In genomic region chr11:68863631-68864091, GRCm38 (mm10) we compare ENCODE assay signal across 14 mouse cellular contexts. TPM values are rescaled to one million over a fixed set of nuclear protein-coding genes. Genes with fewer than 3 reads are reported as not detected.
DNase-seq lines count a peak whose midpoint lies in the region; ATAC-seq and TF ChIP-seq lines count a peak whose summit lies in the region.
"Had no signal": no experiment of that assay in that cellular context is flagged by ENCODE, and none has a peak within 500 bp of the region (broad histone marks: within the 10 kb centered on the region; RNA-seq: fewer than 3 reads in every experiment).

No protein-coding gene starts in this region.

- H3K9me3 ChIP-seq in kidney, embryonic 16.5 days (ENCODE audit: low read length) = no peaks in the 10 kb centered on the region
- H3K9me3 ChIP-seq: hindbrain, embryonic 15.5 days; limb, embryonic 12.5 days; midbrain, embryonic 13.5 days had no signal

- WGBS in kidney, embryonic 16.5 days = 59% methylated on average over 4 of the region's 4 CpGs
- WGBS in cerebellum, adult 2 months = 82% methylated on average over 4 of the region's 4 CpGs

- TF ChIP-seq CTCF in cerebellum, adult 2 months (IDR thresholded peaks at IDR 0.05; ENCODE audit: borderline replicate concordance, insufficient read depth, low read depth, low read length) = no peak

- H3K4me2 ChIP-seq in kidney, embryonic 16.5 days (replicated peaks; ENCODE audit: low read depth, low read length) = no peak overlapping the region
- H3K4me2 ChIP-seq: hindbrain, embryonic 15.5 days; limb, embryonic 12.5 days; midbrain, embryonic 13.5 days had no signal

- no peak overlapping the region for H3K9ac ChIP-seq in kidney, embryonic 16.5 days (replicated peaks; ENCODE audit: low read length)
- H3K9ac ChIP-seq: hindbrain, embryonic 15.5 days; limb, embryonic 12.5 days; midbrain, embryonic 13.5 days had no signal

- no peak for TF ChIP-seq POLR2A in cerebellum, adult 2 months (IDR thresholded peaks at IDR 0.05; ENCODE audit: borderline replicate concordance, insufficient read depth, low read length)

- H3K27me3 ChIP-seq in kidney, embryonic 16.5 days (ENCODE audit: insufficient read depth, low read length) = no peaks in the 10 kb centered on the region
- H3K27me3 ChIP-seq in cerebellum, adult 2 months (ENCODE audit: control insufficient read depth, insufficient read depth, low read length) = no peaks in the 10 kb centered on the region
- H3K27me3 ChIP-seq: hindbrain, embryonic 15.5 days; Patski had no signal

- H3K36me3 ChIP-seq in kidney, embryonic 16.5 days (ENCODE audit: insufficient read depth, low read length) = no peaks in the 10 kb centered on the region
- H3K36me3 ChIP-seq: hindbrain, embryonic 15.5 days; limb, embryonic 12.5 days; midbrain, embryonic 13.5 days had no signal

- no peak for ATAC-seq in kidney, embryonic 16.5 days (ENCODE audit: low FRiP score, low TSS enrichment)
- ATAC-seq in granulocyte monocyte progenitor cell, adult 5-6 weeks (replicated peaks; ENCODE audit: poor library complexity, severe bottlenecking) = peak; percentile 87
- ATAC-seq: midbrain, embryonic 13.5 days; Patski had no signal

- peak overlapping the region; percentile 53 for H3K27ac ChIP-seq in kidney, embryonic 16.5 days (ENCODE audit: low read length)
- H3K27ac ChIP-seq in cerebellum, adult 2 months (ENCODE audit: insufficient read depth, low read length) = no peak overlapping the region
- H3K27ac ChIP-seq: hindbrain, embryonic 15.5 days; limb, embryonic 12.5 days; midbrain, embryonic 13.5 days had no signal

- no peak for DNase-seq in kidney, adult 8-10 months
- peak; percentile 43 for DNase-seq in Muller cell, postnatal 12 days (ENCODE audit: inconsistent ontology term)
- DNase-seq in monocyte, adult 2 months (ENCODE audit: low read depth in 1 of 2, low spot score in 2 of 2) = peak; percentile 60 to 75
- no peak for DNase-seq in cerebellum, adult 2 months
- DNase-seq in layer of hippocampus, postnatal 14 days (ENCODE audit: low spot score in 2 of 2) = no peak
- DNase-seq: thymus, postnatal 14 days had no signal

- no peak overlapping the region for H3K4me3 ChIP-seq in kidney, embryonic 16.5 days (ENCODE audit: low read length)
- no peak overlapping the region for H3K4me3 ChIP-seq in cerebellum, adult 2 months (replicated peaks; ENCODE audit: insufficient read depth, low read depth, low read length)
- H3K4me3 ChIP-seq: hindbrain, embryonic 15.5 days; limb, embryonic 12.5 days; midbrain, embryonic 13.5 days had no signal

- peaks cover 11% of the 10 kb centered on the region for H3K4me1 ChIP-seq in kidney, embryonic 16.5 days (ENCODE audit: insufficient read depth, low read length)
- H3K4me1 ChIP-seq in cerebellum, adult 2 months (ENCODE audit: control insufficient read depth, insufficient read depth, low read length) = no peaks in the 10 kb centered on the region
- H3K4me1 ChIP-seq: hindbrain, embryonic 15.5 days; limb, embryonic 12.5 days; midbrain, embryonic 13.5 days had no signal

RNA-seq across cellular contexts. Expression of gene Ndel1, which starts 8.0 kb away (rescaled TPM):
- polyA plus RNA-seq in kidney, embryonic 16.5 days (2015; fragmentation: Nextera tagmentation; extraction: Ambion mirVana) = 90.9 and 96.3 TPM in 2 replicates
- total RNA-seq in granulocyte monocyte progenitor cell, adult 5-6 weeks (2014; fragmentation: Nextera tagmentation) = 18.9 and 24.5 TPM in 2 replicates
- total RNA-seq in granulocyte monocyte progenitor cell, adult 5-6 weeks (2017) = 41.7 and 42.7 TPM in 2 replicates
- polyA plus RNA-seq in cerebellum, adult 2 months (2012; rRNA removed) = 91.1 and 103 TPM in 2 replicates
- 10 to 100 TPM; 85.1 to 93.1 TPM for total RNA-seq in layer of hippocampus, postnatal 14 days (2021)

RNA-seq across cellular contexts. Expression of gene Rnf222, which starts 24.7 kb away (rescaled TPM):
- polyA plus RNA-seq in kidney, embryonic 16.5 days (2015; fragmentation: Nextera tagmentation; extraction: Ambion mirVana) = 0.05 and 0.17 TPM in 2 replicates
- not detected in 2 replicates for total RNA-seq in granulocyte monocyte progenitor cell, adult 5-6 weeks (2014; fragmentation: Nextera tagmentation)
- not detected in 2 replicates for total RNA-seq in granulocyte monocyte progenitor cell, adult 5-6 weeks (2017)
- polyA plus RNA-seq in cerebellum, adult 2 months (2012; rRNA removed) = 0.05 TPM in 1 of 2 replicates, not detected in the other
- not detected for total RNA-seq in layer of hippocampus, postnatal 14 days (2021)
- total RNA-seq: gastrocnemius, adult 18-20 months; layer of hippocampus, adult 18-20 months had no signal
- polyA plus RNA-seq: hindbrain, embryonic 15.5 days; Patski had no signal

RNA-seq across cellular contexts. Expression of gene Rpl26, which starts 37.7 kb away (rescaled TPM):
- 897 and 905 TPM in 2 replicates for polyA plus RNA-seq in kidney, embryonic 16.5 days (2015; fragmentation: Nextera tagmentation; extraction: Ambion mirVana)
- 5,141 and 5,287 TPM in 2 replicates for total RNA-seq in granulocyte monocyte progenitor cell, adult 5-6 weeks (2014; fragmentation: Nextera tagmentation)
- 5,847 and 6,613 TPM in 2 replicates for total RNA-seq in granulocyte monocyte progenitor cell, adult 5-6 weeks (2017)
- 1,554 and 1,707 TPM in 2 replicates for polyA plus RNA-seq in cerebellum, adult 2 months (2012; rRNA removed)
- 100 to 1,000 TPM; 611 to 652 TPM for total RNA-seq in layer of hippocampus, postnatal 14 days (2021)

Comparison
In these comparisons a context has a peak if more than half of its experiments do, and no peak if none do; other contexts are left out.
1. DNase-seq: peak in Muller cell, postnatal 12 days (single experiment) and monocyte, adult 2 months (2 of 2); none in kidney, adult 8-10 months (0 of 2), cerebellum, adult 2 months (0 of 2) and layer of hippocampus, postnatal 14 days (0 of 2).
2. RNA of gene Rpl26, which starts 37.7 kb away (total RNA-seq): 5,141 to 6,613 TPM in granulocyte monocyte progenitor cell, adult 5-6 weeks; 611 to 652 TPM in layer of hippocampus, postnatal 14 days; every median in the first group is over 4 times any median in the second.